Mouse (Mus musculus): Measurements from ENCODE around the gene Rpl13. TPM values are rescaled to one million over a fixed set of nuclear protein-coding genes. Genes with fewer than 3 reads are reported as not detected.
"Not testable (repeated sequence)": the region's sequence is repeated elsewhere in the genome, so short reads cannot be mapped to it uniquely, and the experiment has no call there.

The Rpl13 gene
- polyA plus RNA-seq, 1 experiment from 2014 or later = 1,410 TPM

- H3K4me1 ChIP-seq = peaks cover 7% of the 10 kb centered on the region
- 79% methylated on average over 12 of the region's 12 CpGs for WGBS
- H3K9me3 ChIP-seq = no peaks in the 10 kb centered on the region
- peaks cover 54% of the 10 kb centered on the region for H3K36me3 ChIP-seq (replicated peaks)
- H3K4me3 ChIP-seq = no peak overlapping the region
- H3K27me3 ChIP-seq (ENCODE audit: poor library complexity, severe bottlenecking) = no peaks in the 10 kb centered on the region
- no peak for DNase-seq (ENCODE audit: extremely low spot score, low spot score)
- H3K27ac ChIP-seq = no peak overlapping the region
These were observed 4.2 kb upstream of the Rpl13 start for GRCm38 (mm10) chr8:123097786-123098584.

- H3K4me1 ChIP-seq = peaks cover 22% of the 10 kb centered on the region
- no peak overlapping the region for H3K4me3 ChIP-seq
- H3K9me3 ChIP-seq = no peaks in the 10 kb centered on the region
- H3K36me3 ChIP-seq (replicated peaks) = peaks cover 54% of the 10 kb centered on the region
- 46% methylated on average over 8 of the region's 8 CpGs for whole genome bisulfite sequencing
- no peak overlapping the region for H3K27ac ChIP-seq
- no peak for DNase-seq (ENCODE audit: extremely low spot score, low spot score)
- H3K27me3 ChIP-seq (ENCODE audit: poor library complexity, severe bottlenecking) = no peaks in the 10 kb centered on the region
These were observed 1.9 kb upstream of the Rpl13 start for GRCm38 (mm10) chr8:123100288-123100687.

- no peak for DNase-seq (ENCODE audit: extremely low spot score, low spot score)
- WGBS = 83% methylated on average over 4 of the region's 4 CpGs
- H3K36me3 ChIP-seq (replicated peaks) = peaks cover 56% of the 10 kb centered on the region
- peaks cover 22% of the 10 kb centered on the region for H3K4me1 ChIP-seq
- H3K27ac ChIP-seq = no peak overlapping the region; the same call in 1 of the 2 replicates
- H3K4me3 ChIP-seq = peak overlapping the region; percentile 83
- H3K9me3 ChIP-seq = no peaks in the 10 kb centered on the region
- H3K27me3 ChIP-seq (ENCODE audit: poor library complexity, severe bottlenecking) = no peaks in the 10 kb centered on the region
These were observed 906 bp upstream of the Rpl13 start for GRCm38 (mm10) chr8:123101244-123101643.

GRCm38 (mm10) chr8:123102855-123103254 lies 705 bp downstream of the Rpl13 start:
- peaks cover 22% of the 10 kb centered on the region for H3K4me1 ChIP-seq
- not testable (repeated sequence) for DNase-seq (ENCODE audit: extremely low spot score, low spot score); H3K9me3 ChIP-seq; H3K27me3 ChIP-seq (ENCODE audit: poor library complexity, severe bottlenecking)
- H3K27ac ChIP-seq = peak overlapping the region; percentile 99
- peak overlapping the region; percentile 83 for H3K4me3 ChIP-seq
- H3K36me3 ChIP-seq (replicated peaks) = peaks cover 45% of the 10 kb centered on the region
- WGBS = under 1% methylated on average over 26 of the region's 26 CpGs

GRCm38 (mm10) chr8:123103285-123103684 lies 1.1 kb downstream of the Rpl13 start:
- H3K36me3 ChIP-seq (replicated peaks) = peaks cover 41% of the 10 kb centered on the region
- H3K27me3 ChIP-seq (ENCODE audit: poor library complexity, severe bottlenecking) = no peaks in the 10 kb centered on the region
- 19% methylated on average over 15 of the region's 15 CpGs for WGBS
- DNase-seq (ENCODE audit: extremely low spot score, low spot score) = no peak
- peak overlapping the region; percentile 99 for H3K27ac ChIP-seq
- peaks cover 22% of the 10 kb centered on the region for H3K4me1 ChIP-seq
- H3K9me3 ChIP-seq = no peaks in the 10 kb centered on the region
- peak overlapping the region; percentile 83 for H3K4me3 ChIP-seq

- H3K9me3 ChIP-seq = no peaks in the 10 kb centered on the region
- WGBS = 86% methylated on average over 6 of the region's 6 CpGs
- peak overlapping the region; percentile 83 for H3K4me3 ChIP-seq
- H3K4me1 ChIP-seq = peaks cover 22% of the 10 kb centered on the region
- peaks cover 36% of the 10 kb centered on the region for H3K36me3 ChIP-seq (replicated peaks)
- no peak for DNase-seq (ENCODE audit: extremely low spot score, low spot score)
- H3K27me3 ChIP-seq (ENCODE audit: poor library complexity, severe bottlenecking) = no peaks in the 10 kb centered on the region
- 0 out of 2 replicates have a peak overlapping the region, but pooled peaks have one; percentile 5 for H3K27ac ChIP-seq
These were observed 2.1 kb downstream of the Rpl13 start for GRCm38 (mm10) chr8:123104046-123104767.

GRCm38 (mm10) chr8:123105553-123106326 lies 3.6 kb downstream of the Rpl13 start:
- H3K4me1 ChIP-seq = peaks cover 23% of the 10 kb centered on the region
- no peak overlapping the region for H3K4me3 ChIP-seq
- H3K36me3 ChIP-seq (replicated peaks) = peaks cover 33% of the 10 kb centered on the region
- no peak overlapping the region for H3K27ac ChIP-seq
- H3K27me3 ChIP-seq (ENCODE audit: poor library complexity, severe bottlenecking) = no peaks in the 10 kb centered on the region
- 72% methylated on average over 5 of the region's 5 CpGs for WGBS
- no peak for DNase-seq (ENCODE audit: extremely low spot score, low spot score)
- no peaks in the 10 kb centered on the region for H3K9me3 ChIP-seq

- 41% methylated on average over 2 of the region's 2 CpGs for WGBS
- DNase-seq (ENCODE audit: extremely low spot score, low spot score) = no peak
- H3K27ac ChIP-seq = no peak overlapping the region
- H3K27me3 ChIP-seq (ENCODE audit: poor library complexity, severe bottlenecking) = no peaks in the 10 kb centered on the region
- peaks cover 33% of the 10 kb centered on the region for H3K36me3 ChIP-seq (replicated peaks)
- H3K4me1 ChIP-seq = peaks cover 30% of the 10 kb centered on the region
- no peaks in the 10 kb centered on the region for H3K9me3 ChIP-seq
- H3K4me3 ChIP-seq = no peak overlapping the region
These were observed 4.4 kb downstream of the Rpl13 start for GRCm38 (mm10) chr8:123106531-123106930.

- 66% methylated on average over 1 of the region's 1 CpGs for WGBS
These were observed 5.9 kb downstream of the Rpl13 start for GRCm38 (mm10) chr8:123108010-123108409.

GRCm38 (mm10) chr8:123108953-123109352 lies 6.8 kb downstream of the Rpl13 start:
- Histone ChIP-seq H3K36me3 (replicated peaks) (peaks cover 21% of the 10 kb centered on the region), H3K27me3 (ENCODE audit: poor library complexity, severe bottlenecking) (no peaks in the 10 kb centered on the region), H3K27ac (no peak overlapping the region), H3K9me3 (no peaks in the 10 kb centered on the region), H3K4me3 (no peak overlapping the region), H3K4me1 (peaks cover 19% of the 10 kb centered on the region)
- no peak for DNase-seq (ENCODE audit: extremely low spot score, low spot score)
- 90% methylated on average over 5 of the region's 5 CpGs for WGBS

More at GRCm38 (mm10) chr8:123108010-123108409, 5.9 kb downstream of the Rpl13 start:
- H3K9me3 ChIP-seq = no peaks in the 10 kb centered on the region
- DNase-seq (ENCODE audit: extremely low spot score, low spot score) = no peak
- no peak overlapping the region for H3K4me3 ChIP-seq
- H3K27me3 ChIP-seq (ENCODE audit: poor library complexity, severe bottlenecking) = no peaks in the 10 kb centered on the region
- peaks cover 28% of the 10 kb centered on the region for H3K4me1 ChIP-seq
- no peak overlapping the region for H3K27ac ChIP-seq
- peaks cover 30% of the 10 kb centered on the region for H3K36me3 ChIP-seq (replicated peaks)

- WGBS = 24% methylated on average over 4 of the region's 4 CpGs
- H3K4me3 ChIP-seq = no peak overlapping the region
- no peaks in the 10 kb centered on the region for H3K9me3 ChIP-seq
- DNase-seq (ENCODE audit: extremely low spot score, low spot score) = peak; percentile 62
- peaks cover 4% of the 10 kb centered on the region for H3K36me3 ChIP-seq (replicated peaks)
- H3K27me3 ChIP-seq (ENCODE audit: poor library complexity, severe bottlenecking) = peaks cover 2% of the 10 kb centered on the region
- no peak overlapping the region for H3K27ac ChIP-seq
- H3K4me1 ChIP-seq = peaks cover 14% of the 10 kb centered on the region
These were observed 8.5 kb downstream of the Rpl13 start for GRCm38 (mm10) chr8:123110649-123111048.

GRCm38 (mm10) chr8:123112892-123113291 lies 10.7 kb downstream of the Rpl13 start:
- Histone ChIP-seq H3K9me3 (no peaks in the 10 kb centered on the region), H3K36me3 (replicated peaks) (no peaks in the 10 kb centered on the region), H3K4me1 (peaks cover 36% of the 10 kb centered on the region), H3K27ac (no peak overlapping the region), H3K4me3 (no peak overlapping the region), H3K27me3 (ENCODE audit: poor library complexity, severe bottlenecking) (peaks cover 25% of the 10 kb centered on the region)
- 86% methylated on average over 9 of the region's 9 CpGs for WGBS
- DNase-seq (ENCODE audit: extremely low spot score, low spot score) = no peak

Data from forebrain, embryonic 10.5 days (tissue).